Mouse (Mus musculus): ENCODE results near the gene C130074G19Rik.
A peak's percentile ranks its signal among the peaks of the same experiment; 100 is the strongest.

Gene C130074G19Rik

GRCm38 (mm10) chr1:184882281-184883268 is at the start of gene C130074G19Rik:
Gene C130074G19Rik (minus strand): TSS chr1:184883218.
- peak in 1 of 2 experiments; percentile 23 for DNase-seq (ENCODE audit: low spot score in 2 of 2)

DNA sequence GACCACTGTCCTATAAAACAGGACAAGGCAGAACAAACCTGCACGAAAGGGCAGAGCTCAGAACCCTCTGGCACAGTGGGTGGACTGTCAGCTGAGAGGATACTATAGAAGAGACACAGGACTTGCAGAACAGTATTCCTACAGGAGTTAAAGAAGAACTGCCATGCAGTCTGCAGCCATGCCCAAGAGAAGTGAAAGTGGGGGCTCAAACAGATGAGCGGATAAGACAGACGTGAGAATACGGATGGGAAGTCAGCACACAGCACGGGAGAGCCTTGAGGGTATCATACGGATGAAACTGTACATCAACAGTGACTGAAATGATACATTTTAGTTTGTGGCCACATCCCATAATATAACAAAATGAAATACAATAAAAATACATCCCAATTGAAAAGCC is 48.1 kb upstream of the C130074G19Rik start:
- DNase-seq (ENCODE audit: low spot score in 2 of 2) = no peak

DNA sequence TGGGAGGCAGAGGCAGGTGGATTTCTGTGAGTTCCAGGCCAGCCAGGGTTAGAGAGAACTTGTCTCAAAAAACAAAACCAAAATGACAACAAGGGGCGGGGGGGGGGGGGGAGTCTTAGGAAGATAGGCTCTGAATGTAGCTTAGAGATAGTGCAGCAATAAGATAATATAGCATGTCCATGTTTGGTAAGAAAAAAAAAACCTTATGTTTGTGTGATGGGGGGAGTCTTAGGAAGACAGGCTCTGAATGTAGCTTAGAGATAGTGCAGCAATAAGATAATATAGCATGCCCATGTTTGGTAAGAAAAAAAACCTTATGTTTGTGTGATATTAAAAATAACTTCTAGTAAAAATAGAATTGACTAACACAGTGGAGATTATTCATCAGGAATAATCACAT is 45.4 kb upstream of the C130074G19Rik start:
- no peak for DNase-seq (ENCODE audit: low spot score in 2 of 2)

- DNase-seq (ENCODE audit: low spot score in 2 of 2) = no peak
Observed at GRCm38 (mm10) chr1:184927911-184928310, 44.9 kb upstream of the C130074G19Rik start.

DNA sequence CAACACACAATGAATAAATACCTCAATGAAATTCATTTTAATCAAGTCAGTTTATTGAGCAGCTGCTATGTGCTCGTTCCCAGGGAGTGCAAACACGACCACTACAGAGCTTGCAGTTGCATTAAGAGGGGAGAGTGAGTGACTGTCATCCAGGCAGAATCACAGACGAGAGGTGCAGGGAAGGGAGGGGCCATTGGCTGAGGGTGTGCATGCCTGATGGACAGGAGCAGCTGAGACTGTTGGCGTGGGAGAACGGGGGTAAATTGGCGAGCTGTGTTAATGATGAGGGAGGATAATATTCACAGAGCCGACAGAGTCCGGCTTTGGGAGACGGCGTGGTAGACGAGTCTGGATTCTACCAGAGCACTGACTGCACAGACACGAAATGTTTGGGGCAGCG is 39.8 kb upstream of the C130074G19Rik start:
- no peak for DNase-seq (ENCODE audit: low spot score in 2 of 2)

DNA sequence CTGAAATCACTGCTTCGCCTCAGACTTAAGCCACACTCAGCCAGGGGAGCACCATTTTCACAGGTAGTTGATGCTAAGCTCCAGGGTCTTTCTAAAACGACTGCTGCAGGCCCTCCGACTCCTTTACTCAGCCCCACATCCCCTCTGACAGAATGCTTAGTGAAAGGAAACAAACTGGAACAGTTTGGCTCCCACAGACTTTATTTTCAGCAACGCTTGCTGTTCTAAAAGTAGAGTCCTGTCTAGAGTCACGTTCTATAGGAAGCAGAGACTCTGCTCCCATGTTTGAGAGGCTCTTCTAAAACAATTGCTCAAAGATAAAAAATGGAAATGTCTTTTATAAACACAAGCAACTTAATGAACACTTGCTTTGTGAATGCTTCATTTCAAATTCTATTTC is 37.0 kb upstream of the C130074G19Rik start:
- no peak for DNase-seq (ENCODE audit: low spot score in 2 of 2)

- no peak for DNase-seq (ENCODE audit: low spot score in 2 of 2)
Observed at GRCm38 (mm10) chr1:184918227-184918888, 35.3 kb upstream of the C130074G19Rik start.

GRCm38 (mm10) chr1:184912336-184912735 is 29.3 kb upstream of the C130074G19Rik start:
- DNase-seq (ENCODE audit: low spot score in 2 of 2) = no peak

DNA sequence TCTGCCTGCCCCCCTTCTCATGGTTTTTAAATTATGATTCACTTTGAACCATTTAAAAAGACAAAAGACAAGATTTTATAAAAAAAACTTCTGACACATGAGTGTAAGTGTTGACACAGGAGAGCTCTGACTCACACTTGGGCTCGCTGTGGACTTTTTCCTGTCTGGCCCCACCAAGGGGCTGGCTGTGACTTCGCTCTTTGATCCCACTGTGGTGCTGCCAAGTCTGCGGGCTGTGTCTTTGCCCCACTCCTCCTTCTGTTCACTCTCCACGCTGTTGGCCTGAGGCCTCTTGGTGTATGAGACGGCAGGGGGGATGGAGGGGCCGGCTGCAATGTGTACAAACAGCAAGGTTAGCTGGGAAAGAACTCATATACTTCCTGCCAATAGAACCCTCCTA is 28.8 kb upstream of the C130074G19Rik start:
- DNase-seq (ENCODE audit: low spot score in 2 of 2) = no peak

DNA sequence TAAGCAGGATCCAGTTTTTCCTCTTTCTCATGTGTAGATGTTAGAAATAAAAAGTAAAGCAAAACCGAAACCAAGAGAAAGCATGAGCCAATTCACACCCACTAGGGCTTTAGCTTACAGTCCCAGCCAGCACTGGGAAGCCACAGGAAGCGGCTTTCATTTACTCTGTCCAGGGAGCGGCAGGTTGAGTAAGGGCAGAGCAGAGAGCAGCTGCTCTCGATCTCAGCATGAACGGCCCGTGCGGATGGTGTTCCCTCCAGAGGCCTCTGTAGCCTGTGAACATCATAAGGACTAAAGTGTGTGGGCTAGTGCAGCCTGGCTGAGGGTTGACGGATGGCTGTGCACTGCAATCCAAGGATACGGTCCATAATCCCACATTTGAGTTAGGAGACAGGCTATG is 25.5 kb upstream of the C130074G19Rik start:
- DNase-seq (ENCODE audit: low spot score in 2 of 2) = no peak

- no peak for DNase-seq (ENCODE audit: low spot score in 2 of 2)
Observed at GRCm38 (mm10) chr1:184905904-184906745, 23.1 kb upstream of the C130074G19Rik start.

DNA sequence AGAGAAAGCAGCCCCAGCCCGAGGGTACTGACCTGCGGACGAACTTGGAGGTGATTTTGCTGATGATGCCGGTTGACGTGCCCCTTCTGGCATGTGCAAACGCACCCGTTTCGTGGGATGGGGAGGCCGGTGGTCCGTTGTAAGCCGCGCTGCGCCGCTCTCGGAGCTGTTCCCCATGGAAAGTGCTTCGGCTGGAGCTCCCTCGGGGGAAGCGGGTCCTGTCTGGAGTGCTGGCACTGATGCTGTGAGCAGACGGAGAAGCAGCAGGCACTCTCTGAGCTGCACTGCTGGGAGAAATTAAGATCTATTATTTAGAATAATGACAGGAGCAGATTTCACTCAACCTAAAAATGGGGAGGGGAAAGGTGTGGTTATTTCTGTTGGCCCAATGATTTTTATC is 22.4 kb upstream of the C130074G19Rik start:
- no peak for DNase-seq (ENCODE audit: low spot score in 2 of 2)

GRCm38 (mm10) chr1:184903697-184904096 is 20.7 kb upstream of the C130074G19Rik start:
- DNase-seq (ENCODE audit: low spot score in 2 of 2) = no peak

DNA sequence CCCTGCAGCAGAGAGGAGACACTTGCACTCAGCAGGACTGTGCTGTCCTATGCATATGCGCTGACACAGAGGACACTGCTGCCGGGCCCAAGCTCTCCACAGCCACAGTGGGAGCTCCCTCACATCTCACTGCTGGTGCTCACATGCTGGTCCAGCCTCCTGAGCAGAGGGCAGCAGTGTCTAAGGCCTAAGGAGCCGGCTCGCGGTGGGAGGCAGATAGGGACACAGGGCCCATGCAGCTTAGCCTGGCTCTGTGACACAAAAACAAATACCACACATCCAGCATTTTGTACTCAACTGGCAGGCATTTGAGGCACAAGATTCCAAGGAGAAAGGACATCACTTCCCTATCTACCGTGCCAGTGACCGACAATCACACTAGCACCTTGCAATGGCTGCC is 19.9 kb upstream of the C130074G19Rik start:
- DNase-seq (ENCODE audit: low spot score in 2 of 2) = no peak

- no peak for DNase-seq (ENCODE audit: low spot score in 2 of 2)
Observed at GRCm38 (mm10) chr1:184897350-184897749, 14.3 kb upstream of the C130074G19Rik start.

DNA sequence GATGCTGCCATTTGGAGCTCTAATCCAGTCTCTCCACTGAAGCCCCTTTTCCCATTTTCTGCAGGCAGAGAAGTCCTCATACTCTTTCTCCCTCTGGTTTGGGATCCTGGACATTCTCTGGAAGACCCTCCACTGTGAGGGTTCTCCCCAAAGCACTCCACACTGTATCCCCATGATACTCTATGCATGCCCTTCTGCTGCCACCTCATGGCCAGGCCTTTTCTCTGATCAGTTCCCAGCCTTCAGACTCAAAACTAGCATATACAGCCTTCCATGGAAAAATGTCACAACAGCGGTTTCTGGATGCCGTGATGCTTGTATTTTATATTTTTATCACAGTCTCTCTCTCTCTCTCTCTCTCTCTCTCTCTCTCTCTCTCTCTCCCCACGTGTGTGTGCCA is 9.0 kb upstream of the C130074G19Rik start:
- peak in 1 of 2 experiments; percentile 48 for DNase-seq (ENCODE audit: low spot score in 2 of 2)

DNA sequence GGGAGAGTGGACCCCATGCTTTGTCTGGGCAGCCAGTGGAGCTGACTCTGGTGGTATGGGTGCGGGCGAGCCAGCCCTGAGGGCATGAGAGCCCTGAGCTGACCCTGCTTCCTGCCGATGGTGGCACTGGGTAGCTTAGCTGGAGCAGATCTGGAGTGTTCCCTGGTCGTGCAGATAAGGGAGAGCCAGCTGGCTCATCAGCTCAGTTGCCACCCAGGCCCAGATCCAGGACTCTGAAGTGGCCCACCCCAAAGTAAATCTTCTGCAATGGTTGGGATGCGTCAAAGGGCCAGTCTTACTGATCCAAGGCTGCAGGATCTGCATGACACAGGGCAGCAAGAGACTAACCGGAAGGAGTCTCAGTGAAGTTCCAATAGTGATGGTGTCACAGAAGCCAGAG is 6.4 kb upstream of the C130074G19Rik start:
- no peak for DNase-seq (ENCODE audit: low spot score in 2 of 2)

DNA sequence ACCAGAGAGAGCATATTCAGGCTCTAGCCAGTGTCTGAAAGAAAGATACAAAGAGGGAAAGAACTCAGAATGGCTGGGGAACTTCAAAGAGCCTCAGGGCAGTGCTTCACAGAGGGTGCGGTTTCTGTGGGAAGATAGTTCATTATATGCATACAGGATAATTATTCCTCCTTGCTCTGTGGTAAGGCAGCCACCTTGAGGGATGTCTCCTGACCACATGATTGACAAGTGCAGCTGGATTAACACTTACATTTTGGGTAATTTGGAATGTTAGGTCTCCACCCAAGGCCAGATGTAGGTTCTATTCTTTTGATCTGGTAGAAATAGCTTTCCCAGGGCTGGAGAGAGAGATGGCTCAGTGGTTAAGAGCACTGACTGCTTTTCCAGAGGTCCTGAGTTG is 3.1 kb upstream of the C130074G19Rik start:
- no peak for DNase-seq (ENCODE audit: low spot score in 2 of 2)

GRCm38 (mm10) chr1:184881861-184882260 is 1.2 kb downstream of the C130074G19Rik start:
- no peak for DNase-seq (ENCODE audit: low spot score in 2 of 2)

DNA sequence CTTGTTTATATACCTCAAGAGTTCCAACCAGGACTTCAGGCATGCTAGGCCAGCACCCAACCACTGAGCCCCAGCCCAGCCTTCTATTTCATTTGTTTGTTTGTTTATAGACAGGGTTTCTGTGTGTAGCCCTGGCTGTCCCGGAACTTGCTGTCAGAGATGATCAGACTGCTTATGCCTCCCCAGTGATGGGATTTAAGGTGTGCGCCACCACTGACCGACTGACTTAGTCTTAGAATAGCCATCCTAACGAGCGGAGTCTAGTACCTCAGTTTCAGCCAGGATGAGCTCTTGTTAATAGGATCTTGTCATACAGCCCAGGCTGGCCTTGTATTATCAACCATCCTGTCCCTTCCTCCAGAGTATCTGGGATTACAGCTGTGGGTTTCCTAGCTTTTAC is 1.8 kb downstream of the C130074G19Rik start:
- no peak for DNase-seq (ENCODE audit: low spot score in 2 of 2)

- DNase-seq (ENCODE audit: low spot score in 2 of 2) = no peak
Observed at GRCm38 (mm10) chr1:184878860-184879259, 4.2 kb downstream of the C130074G19Rik start.

DNA sequence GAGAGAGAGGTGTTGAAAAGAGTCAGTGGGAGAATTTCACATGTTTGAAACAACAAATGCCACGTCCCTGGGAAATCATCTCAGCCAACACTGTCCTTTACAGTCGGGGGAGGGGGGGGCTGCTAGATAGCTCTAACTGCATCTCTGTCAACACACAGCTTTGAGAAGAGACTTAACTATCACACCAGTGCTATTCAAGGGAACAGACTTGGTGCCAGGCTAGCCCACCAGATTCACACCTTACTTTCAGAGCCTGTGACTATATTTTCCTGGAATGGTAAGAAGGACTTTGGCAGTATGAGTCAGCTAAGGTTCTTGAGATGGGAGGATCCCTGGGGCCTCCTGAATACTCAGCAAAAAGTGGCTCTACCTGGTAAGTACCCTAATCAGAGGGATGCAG is 5.7 kb downstream of the C130074G19Rik start:
- DNase-seq (ENCODE audit: low spot score in 2 of 2) = peak; percentile 53 to 62

Data from right cerebral cortex, adult 2 months (tissue).